Mouse (Mus musculus) lung, adult 2 months (tissue): ENCODE measurements around the gene Car3.

ENCODE experiments used
- CTCF ChIP-seq: fragments of 200-500 bp; IDR thresholded peaks from 2 replicates; pipeline ENCODE4 v1.5.1; 2011; ENCODE audit warnings: mild to moderate bottlenecking, low read length, control low read depth; ENCODE audit not compliant: insufficient read depth
- POLR2A ChIP-seq: fragments of 200-500 bp; IDR thresholded peaks from 2 replicates; pipeline ENCODE4 v1.6.1; 2011; ENCODE audit warnings: low read depth, mild to moderate bottlenecking, control low read depth, low read length, borderline replicate concordance; ENCODE audit errors: extremely low read depth

DNA sequence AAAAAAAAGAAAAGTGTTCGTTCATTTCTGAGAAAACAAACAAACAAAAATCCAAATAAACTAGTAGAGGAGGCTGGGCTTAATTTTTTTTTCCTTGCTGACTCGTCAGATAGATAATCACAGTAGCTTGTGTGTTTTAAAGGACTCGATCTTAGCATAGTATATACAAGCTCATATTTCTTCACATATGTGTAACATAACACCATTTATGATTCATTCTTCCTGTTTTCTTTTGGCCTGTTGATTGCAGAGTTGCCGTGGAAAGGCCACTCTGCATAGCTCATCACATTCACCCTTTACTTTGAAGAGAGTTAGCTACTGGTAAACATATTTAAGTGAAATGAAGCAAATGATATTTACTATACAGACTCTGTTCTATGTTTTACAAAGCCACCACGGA, 30.4 kb downstream of the Car3 start:
- no peak for TF ChIP-seq POLR2A
- TF ChIP-seq CTCF = no peak
